Mouse (Mus musculus) left cerebral cortex, adult 11 months (tissue): ENCODE data around the gene Carf.

Experiments used
- DNase-seq: peaks from one replicate; pipeline ENCODE4 v3.0.0; 2022; ENCODE audit warnings: low spot score

Carf gene

DNA sequence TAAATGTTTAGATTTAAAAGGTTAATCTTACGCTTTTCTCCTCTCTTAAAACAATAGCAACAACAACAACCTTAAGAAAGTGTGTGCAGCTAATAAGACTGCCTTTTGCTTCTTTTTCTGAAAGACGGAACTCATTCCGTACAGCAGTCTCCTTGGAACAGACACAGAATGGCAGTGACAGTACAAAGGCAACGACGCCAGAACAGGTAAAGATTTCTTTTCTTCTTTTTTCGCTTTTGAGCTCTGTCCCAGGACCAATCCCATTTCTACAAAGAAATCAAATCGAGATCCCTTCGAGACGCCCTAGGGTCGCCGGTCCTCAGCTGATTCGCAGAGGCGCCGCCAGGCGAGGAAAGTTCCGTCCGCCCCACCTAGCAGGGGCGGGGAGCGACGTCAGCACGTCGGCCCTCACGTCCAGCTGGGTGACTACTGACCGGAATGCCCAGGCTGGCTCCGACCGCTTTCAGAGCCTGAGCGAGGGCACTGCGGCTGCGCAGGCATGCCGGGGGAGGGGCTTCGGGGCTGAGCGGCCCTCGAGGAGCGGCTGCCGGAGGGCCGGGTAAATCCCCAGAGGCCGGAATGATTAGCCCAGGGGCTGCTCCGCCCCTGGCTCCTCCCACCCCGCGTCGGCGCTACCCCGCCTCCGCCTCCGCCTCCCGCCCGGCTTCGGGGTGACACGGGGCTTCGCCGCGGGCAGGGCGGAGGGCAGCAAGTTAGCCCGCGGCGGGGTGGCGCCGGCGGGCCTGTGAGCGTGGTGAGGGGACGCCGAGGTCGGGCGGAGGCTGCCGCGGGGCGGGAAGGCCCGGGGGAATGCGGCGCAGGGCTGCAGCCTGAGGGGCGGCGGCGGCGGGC lies 82.1 kb downstream of the Carf start, which contains the start of gene Nbeal1:
Gene Nbeal1 (plus strand): TSS at position 668 of the 852 bp plus-strand sequence.
- peak; percentile 95 for DNase-seq

DNA sequence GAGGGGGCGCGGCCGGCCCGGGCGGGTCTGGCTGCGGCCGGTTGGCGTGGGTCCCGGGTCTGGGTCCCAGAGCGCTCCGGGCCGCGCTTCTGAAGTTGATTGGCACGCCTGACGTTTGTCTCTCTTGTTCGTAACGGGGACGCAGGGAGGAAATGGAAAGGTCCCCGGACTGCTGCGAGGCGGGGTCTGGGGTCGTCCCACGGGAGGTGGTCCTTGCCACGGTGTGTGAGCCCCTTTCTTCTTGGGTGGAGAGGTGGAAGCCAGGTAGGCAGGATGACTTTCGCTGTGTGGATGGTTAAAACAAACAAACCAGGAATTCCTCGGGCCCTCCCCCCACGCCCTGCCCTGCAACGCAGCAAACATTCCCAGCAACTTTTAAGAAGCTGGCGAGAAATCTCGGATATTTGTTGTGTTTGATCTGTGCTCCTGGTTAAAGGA lies 82.8 kb downstream of the Carf start:
- peak; percentile 9 for DNase-seq

DNA sequence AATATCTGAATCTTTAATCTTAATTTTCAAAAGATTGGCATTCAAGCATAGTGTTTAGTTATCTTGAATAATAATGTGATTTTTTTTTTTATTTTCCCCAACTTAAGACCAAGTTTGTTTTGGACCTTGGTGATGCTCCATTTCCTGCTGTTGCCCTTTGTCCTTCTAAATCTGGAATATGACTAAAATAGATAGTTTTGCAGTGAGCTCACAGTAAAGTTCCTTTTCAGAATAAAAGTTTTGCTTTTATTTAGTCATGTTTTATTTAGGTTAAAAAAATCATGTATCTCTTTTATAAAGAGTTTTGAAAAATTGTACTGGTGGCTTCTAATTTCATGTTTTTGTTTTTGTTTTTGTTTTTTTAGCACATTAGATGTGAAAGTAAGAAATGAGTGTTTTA lies 90.4 kb downstream of the Carf start:
- DNase-seq, result no peak

DNA sequence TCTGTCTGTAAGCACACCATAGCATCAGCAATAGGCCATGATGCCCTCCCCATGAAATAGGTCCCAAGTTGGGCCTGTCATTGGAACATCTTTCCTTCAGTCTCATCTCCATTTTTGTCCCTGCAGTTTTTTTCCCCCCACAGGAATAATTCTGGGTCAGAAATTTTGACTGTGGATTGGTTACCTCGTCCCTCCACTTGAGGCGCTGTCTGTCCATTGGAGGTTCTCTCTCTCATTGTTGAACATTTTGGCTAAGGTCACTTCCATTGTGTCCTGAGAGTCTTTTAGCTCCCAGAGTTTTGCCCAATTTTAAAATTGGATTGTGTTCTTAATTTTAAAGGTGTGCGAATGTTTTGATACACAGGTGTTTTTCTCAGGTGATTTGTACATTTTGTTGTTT lies 98.8 kb downstream of the Carf start:
- DNase-seq, result no peak

DNA sequence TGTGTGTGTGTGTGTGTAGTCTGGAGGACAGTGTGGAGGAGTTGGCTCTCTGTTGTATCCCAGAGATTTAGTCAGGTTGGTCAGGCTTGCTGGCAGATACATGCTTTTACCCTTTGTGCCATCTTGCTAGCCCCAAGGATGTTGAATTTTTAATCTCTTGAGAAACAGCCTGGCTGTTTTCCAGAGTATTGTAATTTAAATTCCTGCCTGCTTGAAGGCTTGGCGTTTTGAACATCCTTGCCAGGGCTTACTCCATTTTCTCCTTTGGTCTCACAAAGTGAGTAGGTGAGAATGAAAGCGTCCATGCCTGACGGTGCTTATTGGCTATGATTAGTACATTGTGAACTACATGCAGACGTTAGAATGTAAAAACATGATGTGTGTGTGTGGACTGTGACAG lies 101.0 kb downstream of the Carf start:
- no peak for DNase-seq
